Comparison of ENCODE assay signal across 8 mouse cellular contexts in the genomic region with DNA sequence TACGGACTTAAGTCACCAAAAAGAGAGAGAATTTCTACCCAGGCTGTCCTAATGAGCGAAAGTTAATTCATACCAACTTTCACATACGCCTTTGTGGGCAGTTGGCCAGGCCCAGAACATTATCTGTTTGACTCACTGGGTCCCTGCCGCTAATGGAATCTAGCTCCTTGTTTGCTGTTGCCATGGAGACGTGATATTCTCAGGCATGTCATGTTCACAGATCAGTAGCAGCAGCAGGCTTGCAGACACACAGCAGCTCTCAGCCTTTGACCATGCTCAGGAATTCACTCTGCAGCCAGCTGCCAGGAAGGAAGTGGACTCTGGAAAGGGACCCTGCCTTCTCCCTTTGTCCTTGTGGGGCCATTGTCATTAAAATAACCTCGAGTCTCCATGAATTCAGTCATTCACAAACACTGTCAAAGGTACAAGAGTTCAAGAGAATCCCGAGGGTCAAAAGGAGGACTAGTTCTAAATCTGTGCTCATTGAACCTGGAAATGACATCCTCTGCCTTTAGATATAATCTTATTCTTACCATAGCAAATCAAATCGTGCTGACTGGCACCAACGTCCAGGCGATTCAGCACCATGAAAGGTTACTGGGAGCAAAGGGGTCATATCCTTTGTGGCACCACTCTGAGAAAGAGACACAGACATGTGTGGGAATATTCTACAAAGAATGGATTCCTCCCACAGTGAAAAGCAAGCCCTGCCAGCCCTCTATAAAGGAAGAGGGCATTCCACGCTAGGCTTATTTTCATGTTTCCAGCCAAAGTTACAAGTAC.
A peak's percentile ranks its signal among the peaks of the same experiment; 100 is the strongest.
DNase-seq lines count a peak whose midpoint lies in the region; ATAC-seq lines count a peak whose summit lies in the region.

No protein-coding gene starts in this region.

- H3K36me3 ChIP-seq in heart, embryonic 11.5 days (ENCODE audit: control insufficient read depth, insufficient read depth, low read length), result no peaks in the 10 kb centered on the region
- H3K36me3 ChIP-seq in kidney, embryonic 15.5 days, result no peaks in the 10 kb centered on the region
- H3K36me3 ChIP-seq in limb, embryonic 13.5 days, result no peaks in the 10 kb centered on the region
- H3K36me3 ChIP-seq in midbrain, embryonic 16.5 days (ENCODE audit: control insufficient read depth, insufficient read depth, low read length), result no peaks in the 10 kb centered on the region

- H3K9me3 ChIP-seq in heart, embryonic 11.5 days (replicated peaks; ENCODE audit: control insufficient read depth, low read length), result no peaks in the 10 kb centered on the region
- no peaks in the 10 kb centered on the region for H3K9me3 ChIP-seq in kidney, embryonic 15.5 days (replicated peaks)
- no peaks in the 10 kb centered on the region for H3K9me3 ChIP-seq in limb, embryonic 13.5 days
- H3K9me3 ChIP-seq in midbrain, embryonic 16.5 days (replicated peaks; ENCODE audit: control insufficient read depth, low read length, poor library complexity, severe bottlenecking), result no peaks in the 10 kb centered on the region

- H3K27me3 ChIP-seq in heart, embryonic 11.5 days (ENCODE audit: control insufficient read depth, insufficient read depth, low read length), result no peaks in the 10 kb centered on the region
- H3K27me3 ChIP-seq in kidney, embryonic 15.5 days, result no peaks in the 10 kb centered on the region
- no peaks in the 10 kb centered on the region for H3K27me3 ChIP-seq in limb, embryonic 13.5 days
- H3K27me3 ChIP-seq in midbrain, embryonic 16.5 days (ENCODE audit: control insufficient read depth, insufficient read depth, low read depth, low read length), result no peaks in the 10 kb centered on the region

- intact Hi-C loops in gastrocnemius, postnatal 36 days (cut with DNase I), result no loop called here

- ATAC-seq in heart, embryonic 11.5 days (replicated peaks; ENCODE audit: insufficient number of reproducible peaks, low FRiP score, low TSS enrichment), result peak; percentile 89
- peak; percentile 93 for ATAC-seq in kidney, embryonic 15.5 days (replicated peaks; ENCODE audit: low FRiP score)
- peak; percentile 86 for ATAC-seq in limb, embryonic 13.5 days (ENCODE audit: low FRiP score, low read depth)
- ATAC-seq in midbrain, embryonic 16.5 days, result peak; percentile 95

- no peak overlapping the region for H3K4me3 ChIP-seq in heart, embryonic 11.5 days (ENCODE audit: low read depth, low read length)
- no peak overlapping the region for H3K4me3 ChIP-seq in kidney, embryonic 15.5 days (replicated peaks)
- no peak overlapping the region for H3K4me3 ChIP-seq in limb, embryonic 13.5 days
- no peak overlapping the region for H3K4me3 ChIP-seq in midbrain, embryonic 16.5 days (ENCODE audit: low read depth, low read length)

- H3K27ac ChIP-seq in heart, embryonic 11.5 days (ENCODE audit: low read depth, low read length), result peak overlapping the region; percentile 70
- peak overlapping the region; percentile 71 for H3K27ac ChIP-seq in kidney, embryonic 15.5 days
- no peak overlapping the region for H3K27ac ChIP-seq in limb, embryonic 13.5 days
- peak overlapping the region; percentile 53 for H3K27ac ChIP-seq in midbrain, embryonic 16.5 days (ENCODE audit: low read length)

- DNase-seq in NIH3T3 (ENCODE audit: low read depth), result peak; percentile 72
- peak; percentile 91 for DNase-seq in embryo, embryonic 11 days
- peak; percentile 72 for DNase-seq in yolk sac, embryonic 10.5 days (ENCODE audit: low spot score)
- no peak for DNase-seq in gastrocnemius, postnatal 36 days

- H3K4me2 ChIP-seq in heart, embryonic 11.5 days, result no peak overlapping the region; the same call in 1 of the 2 replicates
- no peak overlapping the region for H3K4me2 ChIP-seq in kidney, embryonic 15.5 days
- H3K4me2 ChIP-seq in limb, embryonic 13.5 days (replicated peaks), result peak overlapping the region; percentile 21; the same call in 1 of the 2 replicates
- H3K4me2 ChIP-seq in midbrain, embryonic 16.5 days (ENCODE audit: low read length), result peak overlapping the region; percentile 15

- peaks cover 4% of the 10 kb centered on the region; the same call in 1 of the 2 replicates for H3K4me1 ChIP-seq in heart, embryonic 11.5 days (ENCODE audit: control insufficient read depth, insufficient read depth, low read length)
- peaks cover 17% of the 10 kb centered on the region for H3K4me1 ChIP-seq in kidney, embryonic 15.5 days
- H3K4me1 ChIP-seq in limb, embryonic 13.5 days, result peaks cover 13% of the 10 kb centered on the region
- peaks cover 19% of the 10 kb centered on the region for H3K4me1 ChIP-seq in midbrain, embryonic 16.5 days (ENCODE audit: control insufficient read depth, insufficient read depth, low read length)

- whole genome bisulfite sequencing in heart, embryonic 11.5 days (ENCODE audit: insufficient replicate concordance), result 17% methylated on average over 11 of the region's 11 CpGs
- WGBS in kidney, embryonic 15.5 days, result 12% methylated on average over 11 of the region's 11 CpGs
- 28% methylated on average over 11 of the region's 11 CpGs for WGBS in limb, embryonic 13.5 days
- WGBS in midbrain, embryonic 16.5 days, result 2% methylated on average over 11 of the region's 11 CpGs

- no peak overlapping the region for H3K9ac ChIP-seq in heart, embryonic 11.5 days (ENCODE audit: low read depth, low read length)
- H3K9ac ChIP-seq in kidney, embryonic 15.5 days, result no peak overlapping the region
- no peak overlapping the region for H3K9ac ChIP-seq in limb, embryonic 13.5 days
- no peak overlapping the region for H3K9ac ChIP-seq in midbrain, embryonic 16.5 days (ENCODE audit: low read depth, low read length)

Comparison
In these comparisons a context has a peak if more than half of its experiments do, and no peak if none do; other contexts are left out.
1. DNase-seq: peak in NIH3T3 (single experiment), embryo, embryonic 11 days (single experiment) and yolk sac, embryonic 10.5 days (single experiment); none in gastrocnemius, postnatal 36 days (0 of 2).
2. H3K4me2 ChIP-seq: peak in limb, embryonic 13.5 days (single experiment) and midbrain, embryonic 16.5 days (single experiment); none in heart, embryonic 11.5 days (single experiment) and kidney, embryonic 15.5 days (single experiment).
3. Peak in every context shown above with its lines, with median percentiles within 50 percentile points of each other: ATAC-seq.